ENCODE assay signal across 1 mouse cellular context in the genomic region with DNA sequence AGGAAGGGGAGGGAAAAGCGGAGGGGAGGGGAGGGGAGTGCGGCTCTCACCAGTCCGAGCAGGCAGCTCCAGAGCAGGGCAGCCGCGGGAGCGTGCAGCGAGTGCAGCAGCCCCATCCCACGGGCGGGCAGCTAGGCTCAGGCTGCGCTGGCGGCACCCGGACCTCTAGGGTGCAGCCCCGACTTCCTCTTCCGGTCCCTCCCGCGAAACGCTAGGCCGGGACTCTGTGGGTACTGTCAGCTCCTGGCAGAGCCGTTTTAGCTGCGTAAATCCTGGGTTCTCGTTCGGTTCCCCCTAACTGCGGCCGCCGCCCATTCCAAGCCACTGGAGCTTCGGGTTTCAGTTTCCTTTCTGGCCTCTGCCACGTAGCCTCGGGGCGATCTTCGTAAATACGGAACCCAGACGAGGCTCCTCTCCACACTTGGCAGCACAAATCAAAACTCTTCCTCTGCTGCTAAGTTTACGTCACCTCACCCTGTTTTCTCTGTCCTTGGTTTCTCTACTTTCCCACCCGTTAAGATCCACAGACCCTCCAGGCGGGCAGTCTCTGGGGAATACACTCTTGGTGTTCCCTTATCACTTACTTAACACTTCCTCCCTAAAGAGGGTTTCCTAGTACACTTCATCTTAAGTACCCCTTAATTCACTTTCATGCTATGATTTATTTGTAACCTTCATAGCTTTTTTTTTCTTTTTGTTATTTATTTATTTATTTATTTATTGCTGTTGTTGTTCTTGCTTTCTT.
TF ChIP-seq lines count a peak whose summit lies in the region.

A gene (minus strand): TSS at position 339 of the 745 bp plus-strand sequence.

TF ChIP-seq in myocyte, 11 proteins besides CTCF, POLR2A, EP300 and RAD21 (continued from another document):
- TF ChIP-seq TCF3 (IDR thresholded peaks at IDR 0.05; ENCODE audit: insufficient read length, low read depth): no peak
- TF ChIP-seq SRF (IDR thresholded peaks at IDR 0.05; ENCODE audit: control insufficient read depth, insufficient read length, low read depth): peak; percentile 20
- peak in 1 of 3 experiments; percentile 55 for TF ChIP-seq MYOD1 (IDR thresholded peaks at IDR 0.05; ENCODE audit: control insufficient read depth in 1 of 3, insufficient read length in 2 of 3, low read depth in 2 of 3)
